Mouse (Mus musculus) MEL (cell line): ENCODE data around the gene Nwd1. TPM values are rescaled to one million over a fixed set of nuclear protein-coding genes. Genes with fewer than 3 reads are reported as not detected.

ENCODE experiments used
- DNase-seq: peaks from one replicate; pipeline ENCODE4 v3.0.0; 2011; ENCODE audit warnings: low read depth, low spot score
- H3K27ac ChIP-seq: 2 replicates; pipeline ENCODE4 v1.5.1; 2012; ENCODE audit warnings: low read depth, mild to moderate bottlenecking, control low read depth, low read length, moderate library complexity; ENCODE audit not compliant: control insufficient read depth
- H3K27me3 ChIP-seq, 2 experiments: fragments of 150-350 bp in 1 of 2; sonication (generic) in 1 of 2; 2 replicates each; pipeline ENCODE4 v1.6.1; 2012; ENCODE audit warnings: low read length in 2 of 2, mild to moderate bottlenecking in 2 of 2, improper control_type of control experiment in 1 of 2, moderate library complexity in 1 of 2; ENCODE audit not compliant: insufficient read depth in 2 of 2, control insufficient read depth in 1 of 2
- H3K36me3 ChIP-seq, 2 experiments: 2 replicates each; pipeline ENCODE4 v1.6.1; 2012 to 2014; ENCODE audit warnings: low read length in 2 of 2, improper control_type of control experiment in 1 of 2, inconsistent platforms in 1 of 2, mild to moderate bottlenecking in 1 of 2; ENCODE audit not compliant: insufficient read depth in 2 of 2, control insufficient read depth in 1 of 2
- H3K4me1 ChIP-seq, 2 experiments: fragments of 150-350 bp in 1 of 2; sonication (generic) in 1 of 2; 2 replicates each; pipeline ENCODE4 v1.6.1; 2012; ENCODE audit warnings: low read length in 2 of 2, improper control_type of control experiment in 1 of 2, mild to moderate bottlenecking in 1 of 2; ENCODE audit not compliant: insufficient read depth in 2 of 2, control insufficient read depth in 1 of 2
- H3K4me3 ChIP-seq, 2 experiments: fragments of 150-350 bp in 1 of 2; sonication (generic) in 1 of 2; 2 replicates each; pipeline ENCODE4 v1.5.1; 2012; ENCODE audit warnings: low read depth in 2 of 2, low read length in 2 of 2, mild to moderate bottlenecking in 2 of 2, moderate library complexity in 2 of 2, control low read depth in 1 of 2, improper control_type of control experiment in 1 of 2; ENCODE audit not compliant: control insufficient read depth in 1 of 2, insufficient read depth in 1 of 2
- H3K79me2 ChIP-seq: 2 replicates; pipeline ENCODE4 v1.6.1; 2012; ENCODE audit warnings: mild to moderate bottlenecking, low read length, moderate library complexity; ENCODE audit not compliant: control insufficient read depth, poor library complexity, insufficient read depth
- H3K9ac ChIP-seq: 2 replicates; pipeline ENCODE4 v1.6.1; 2012; ENCODE audit warnings: low read depth, mild to moderate bottlenecking, control low read depth, low read length, moderate library complexity; ENCODE audit not compliant: control insufficient read depth, poor library complexity, severe bottlenecking
- H3K9me3 ChIP-seq: fragments of 150-350 bp; sonication (generic); replicated peaks from 2 replicates; pipeline ENCODE4 v1.6.1; 2012; ENCODE audit warnings: mild to moderate bottlenecking, low read length, improper control_type of control experiment, moderate library complexity; ENCODE audit not compliant: insufficient read depth
- BHLHE40 ChIP-seq: IDR thresholded peaks from 2 replicates; pipeline ENCODE4 v1.6.1; 2012; ENCODE audit warnings: low read depth, mild to moderate bottlenecking, inconsistent platforms, low read length, improper control_type of control experiment, borderline replicate concordance
- CHD1 ChIP-seq: IDR thresholded peaks from 2 replicates; pipeline ENCODE4 v1.6.1; 2012; ENCODE audit warnings: low read depth, mild to moderate bottlenecking, inconsistent platforms, low read length, improper control_type of control experiment
- CHD2 ChIP-seq: IDR thresholded peaks from 2 replicates; pipeline ENCODE4 v1.6.1; 2011; ENCODE audit warnings: low read length, improper control_type of control experiment
- CTCF ChIP-seq, 3 experiments: IDR thresholded peaks in 2 of 3; conservative IDR thresholded peaks in 1 of 3; 2 replicates each; pipeline ENCODE4 v1.5.1; 2011 to 2012; ENCODE audit warnings: low read length in 3 of 3, low read depth in 2 of 3, mild to moderate bottlenecking in 2 of 3, improper control_type of control experiment in 1 of 3, inconsistent platforms in 1 of 3, mixed read lengths in 1 of 3, moderate library complexity in 1 of 3; ENCODE audit not compliant: control insufficient read depth in 1 of 3, insufficient read depth in 1 of 3, poor library complexity in 1 of 3, severe bottlenecking in 1 of 3
- ELF1 ChIP-seq: IDR thresholded peaks from 2 replicates; pipeline ENCODE4 v1.6.1; 2014; ENCODE audit warnings: low read depth, mild to moderate bottlenecking, inconsistent platforms, low read length, improper control_type of control experiment, moderate library complexity
- MEF2A ChIP-seq: IDR thresholded peaks from 2 replicates; pipeline ENCODE4 v1.6.1; 2014; ENCODE audit warnings: low read depth, mild to moderate bottlenecking, inconsistent platforms, low read length, improper control_type of control experiment; ENCODE audit not compliant: poor library complexity, insufficient replicate concordance, severe bottlenecking; ENCODE audit errors: extremely low read depth
- MYC ChIP-seq: IDR thresholded peaks from 2 replicates; pipeline ENCODE4 v1.6.1; 2011; ENCODE audit warnings: low read depth, mild to moderate bottlenecking, low read length, improper control_type of control experiment, moderate library complexity
- POLR2AphosphoS2 ChIP-seq: IDR thresholded peaks from 2 replicates; pipeline ENCODE4 v1.6.1; 2011; ENCODE audit warnings: low read length, improper control_type of control experiment
- RAD21 ChIP-seq: IDR thresholded peaks from 2 replicates; pipeline ENCODE4 v1.6.1; 2011; ENCODE audit warnings: mild to moderate bottlenecking, low read depth, low read length, improper control_type of control experiment
- SIN3A ChIP-seq: IDR thresholded peaks from 2 replicates; pipeline ENCODE4 v1.6.1; 2012; ENCODE audit warnings: low read length, improper control_type of control experiment, inconsistent platforms
- SMC3 ChIP-seq: IDR thresholded peaks from 2 replicates; pipeline ENCODE4 v1.6.1; 2011; ENCODE audit warnings: low read depth, low read length, improper control_type of control experiment
- TAL1 ChIP-seq: IDR thresholded peaks from 2 replicates; pipeline ENCODE4 v1.6.1; 2012; ENCODE audit warnings: mild to moderate bottlenecking, inconsistent platforms, low read length, moderate library complexity, mixed read lengths
- TBP ChIP-seq: IDR thresholded peaks from 2 replicates; pipeline ENCODE4 v1.8.0; 2011; ENCODE audit warnings: low read depth, low read length, improper control_type of control experiment
- TCF12 ChIP-seq: IDR thresholded peaks from 2 replicates; pipeline ENCODE4 v1.6.1; 2014; ENCODE audit warnings: low read depth, mild to moderate bottlenecking, inconsistent platforms, low read length, improper control_type of control experiment, moderate library complexity
- USF1 ChIP-seq: IDR thresholded peaks from 2 replicates; pipeline ENCODE4 v1.6.1; 2014; ENCODE audit warnings: low read depth, mild to moderate bottlenecking, inconsistent platforms, low read length, improper control_type of control experiment, moderate library complexity
- ZC3H11A ChIP-seq: IDR thresholded peaks from 2 replicates; pipeline ENCODE4 v1.6.1; 2012; ENCODE audit warnings: low read depth, mild to moderate bottlenecking, inconsistent platforms, low read length, improper control_type of control experiment
- polyA plus RNA-seq, 2 experiments: library from polyadenylated mRNA; stranded (reverse) in 1 of 2; unstranded in 1 of 2; fragments of >175 nt in 1 of 2; fragments of >200 nt in 1 of 2; gene quantifications; 2 replicates each; pipeline versions ENCODE4 v1.2.1 to v1.2.4; 2012; ENCODE audit warnings: low replicate concordance in 2 of 2, low read depth in 1 of 2; ENCODE audit not compliant: insufficient read length in 2 of 2, insufficient read depth in 1 of 2, missing spikeins in 1 of 2
- total RNA-seq: library from RNA; depleted of rRNA; stranded (reverse); fragments of 300-350 nt; gene quantifications from 2 replicates; pipeline ENCODE4 v1.2.3, GENCODE M21; 2012

The Nwd1 gene
- total and polyA plus RNA-seq, 3 experiments = 0.03 TPM; not detected in 2

- Histone ChIP-seq H3K4me3 (no peak overlapping the region), H3K9ac (no peak overlapping the region), H3K4me1 (peaks cover 0 to 11% of the 10 kb centered on the region in 2 experiments; a peak in 2 of 4 replicates), H3K9me3 (no peaks in the 10 kb centered on the region), H3K79me2 (no peaks in the 10 kb centered on the region), H3K36me3 (peaks cover 0 to 8% of the 10 kb centered on the region in 2 experiments; a peak in 2 of 4 replicates), H3K27me3 (no peaks in the 10 kb centered on the region), H3K27ac (no peak overlapping the region)
- TF ChIP-seq RAD21 (peak; percentile 21), TAL1 (no peak), CTCF (IDR thresholded peaks at IDR 0.05 in 2 of 3, conservative IDR thresholded peaks at IDR 0.05 in 1 of 3; ENCODE audit: control insufficient read depth in 1 of 3, insufficient read depth in 1 of 3, low read depth in 2 of 3, low read length in 3 of 3, poor library complexity in 1 of 3, severe bottlenecking in 1 of 3) (peak in 2 of 3 experiments; percentile 46 to 50; a peak in 4 of 6 replicates), TBP (no peak), POLR2AphosphoS2 (no peak), SMC3 (peak; percentile 26; the same call in 1 of the 2 replicates), CHD2 (no peak), ELF1 (no peak), MYC (no peak), ZC3H11A (peak; percentile 29; the same call in 1 of the 2 replicates), MEF2A (no peak), USF1 (no peak), CHD1 (no peak), BHLHE40 (no peak)
- DNase-seq = peak; percentile 51
Measured at GRCm38 (mm10) chr8:72659967-72660366, 13.5 kb downstream of the Nwd1 start.

GRCm38 (mm10) chr8:72664107-72664652, 17.7 kb downstream of the Nwd1 start:
- peaks cover 0 to 9% of the 10 kb centered on the region in 2 experiments; a peak in 2 of 4 replicates for H3K36me3 ChIP-seq
- no peaks in the 10 kb centered on the region for H3K27me3 ChIP-seq
- no peak overlapping the region for H3K4me3 ChIP-seq
- TF ChIP-seq MEF2A (no peak), TCF12 (no peak), SIN3A (no peak)
- TF ChIP-seq, all 39 proteins: peak for 0
- Histone ChIP-seq H3K79me2 (no peaks in the 10 kb centered on the region), H3K4me1 (peaks cover 0 to 15% of the 10 kb centered on the region in 2 experiments; a peak in 2 of 4 replicates), H3K9ac (no peak overlapping the region), H3K27ac (no peak overlapping the region), H3K9me3 (no peaks in the 10 kb centered on the region)
- no peak for DNase-seq
